Mouse (Mus musculus) heart, embryonic 12.5 days (tissue): ENCODE data around the gene Dmwd. TPM values are rescaled to one million over a fixed set of nuclear protein-coding genes. Genes with fewer than 3 reads are reported as not detected.

Experiments used
- ATAC-seq: fragments of 200-750 bp; cut with Nextera tagmentation; 2 replicates; pipeline ENCODE4 v1.8.0; 2017; ENCODE audit warnings: moderate TSS enrichment, moderate library complexity; ENCODE audit not compliant: insufficient number of reproducible peaks, low FRiP score
- H3K27ac ChIP-seq: fragments of 300-500 bp; sonication (generic); 2 replicates; pipeline ENCODE4 v1.5.1; 2016; ENCODE audit warnings: mild to moderate bottlenecking, moderate library complexity; ENCODE audit not compliant: poor library complexity, severe bottlenecking
- H3K27me3 ChIP-seq: fragments of 300-500 bp; sonication (generic); replicated peaks from 2 replicates; pipeline ENCODE4 v1.6.1; 2016; ENCODE audit warnings: mild to moderate bottlenecking, moderate library complexity
- H3K36me3 ChIP-seq: fragments of 300-500 bp; sonication (generic); 2 replicates; pipeline ENCODE4 v1.6.1; 2016; ENCODE audit warnings: mild to moderate bottlenecking, moderate library complexity
- H3K4me1 ChIP-seq: fragments of 300-500 bp; sonication (generic); replicated peaks from 2 replicates; pipeline ENCODE4 v1.6.1; 2016; ENCODE audit warnings: mild to moderate bottlenecking
- H3K4me2 ChIP-seq: fragments of 300-500 bp; sonication (generic); 2 replicates; pipeline ENCODE4 v1.6.1; 2016; ENCODE audit warnings: mild to moderate bottlenecking, moderate library complexity
- H3K4me3 ChIP-seq: fragments of 300-500 bp; sonication (generic); 2 replicates; pipeline ENCODE4 v1.5.1; 2016; ENCODE audit warnings: mild to moderate bottlenecking
- H3K9ac ChIP-seq: fragments of 300-500 bp; sonication (generic); 2 replicates; pipeline ENCODE4 v1.6.1; 2016; ENCODE audit warnings: mild to moderate bottlenecking, moderate library complexity
- H3K9me3 ChIP-seq: fragments of 300-500 bp; sonication (generic); replicated peaks from 2 replicates; pipeline ENCODE4 v1.6.1; 2016; ENCODE audit warnings: mild to moderate bottlenecking, moderate library complexity
- WGBS: fragments of 180-500 bp; shearing (Covaris S2); methylation state at CpG from one replicate; pipeline ENCODE4 v1.1.7; 2016; 5-methylcytosine and 5-hydroxymethylcytosine counted together
- polyA plus RNA-seq: library from polyadenylated mRNA; unstranded; fragments of >200 nt; fragmentation: Nextera tagmentation; extraction: Ambion mirVana; gene quantifications from 2 replicates; pipeline ENCODE4 v1.2.1, GENCODE M21; 2016

The Dmwd gene
- polyA plus RNA-seq, 1 experiment from 2014 or later, result 15.5 TPM

DNA sequence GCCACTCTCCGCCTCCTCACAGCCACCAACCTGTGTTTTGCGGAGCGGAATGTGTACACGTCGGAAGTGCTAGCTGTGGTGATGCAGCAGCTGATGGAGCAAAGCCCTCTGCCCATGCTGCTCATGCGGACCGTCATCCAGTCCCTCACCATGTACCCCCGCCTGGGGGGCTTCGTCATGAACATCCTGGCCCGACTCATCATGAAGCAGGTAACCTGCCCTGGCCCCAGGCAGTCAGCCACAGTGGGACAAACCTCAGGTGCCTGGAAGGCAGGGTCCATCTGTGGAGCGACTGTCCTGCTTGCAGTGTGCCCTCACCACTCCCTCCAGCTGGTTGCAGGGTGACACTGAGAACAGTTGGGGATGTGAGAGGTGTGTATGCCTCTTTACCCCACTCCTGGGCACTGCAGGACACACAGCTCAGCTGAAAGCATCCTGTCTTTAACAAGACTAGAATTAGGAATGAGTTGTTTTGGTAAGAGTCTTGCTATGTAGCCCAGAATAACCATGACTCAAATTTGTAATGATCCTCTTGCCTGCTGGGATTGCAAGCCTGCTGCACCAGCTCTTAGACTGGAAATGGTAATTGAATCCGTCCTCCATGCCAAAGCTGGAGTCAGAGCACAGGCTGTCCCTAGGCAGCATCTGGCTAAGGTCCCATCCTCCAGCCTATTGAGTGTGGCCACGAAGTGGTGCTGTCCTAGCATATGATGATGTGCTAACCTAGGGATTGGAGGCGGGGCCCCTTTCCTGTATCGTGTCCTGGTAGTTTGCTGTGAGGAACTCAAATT lies 23.5 kb upstream of the Dmwd start:
- H3K27me3 ChIP-seq, result no peaks in the 10 kb centered on the region
- no peak overlapping the region for H3K9ac ChIP-seq
- H3K27ac ChIP-seq, result no peak overlapping the region
- ATAC-seq, result no peak
- H3K4me1 ChIP-seq, result 0 out of 2 replicates have a peak, but pooled peaks cover 8% of the 10 kb centered on the region
- H3K4me3 ChIP-seq, result no peak overlapping the region
- WGBS, result 88% methylated on average over 15 of the region's 15 CpGs
- peaks cover 71% of the 10 kb centered on the region for H3K36me3 ChIP-seq
- peaks cover 7% of the 10 kb centered on the region; the same call in 1 of the 2 replicates for H3K9me3 ChIP-seq
- no peak overlapping the region for H3K4me2 ChIP-seq

DNA sequence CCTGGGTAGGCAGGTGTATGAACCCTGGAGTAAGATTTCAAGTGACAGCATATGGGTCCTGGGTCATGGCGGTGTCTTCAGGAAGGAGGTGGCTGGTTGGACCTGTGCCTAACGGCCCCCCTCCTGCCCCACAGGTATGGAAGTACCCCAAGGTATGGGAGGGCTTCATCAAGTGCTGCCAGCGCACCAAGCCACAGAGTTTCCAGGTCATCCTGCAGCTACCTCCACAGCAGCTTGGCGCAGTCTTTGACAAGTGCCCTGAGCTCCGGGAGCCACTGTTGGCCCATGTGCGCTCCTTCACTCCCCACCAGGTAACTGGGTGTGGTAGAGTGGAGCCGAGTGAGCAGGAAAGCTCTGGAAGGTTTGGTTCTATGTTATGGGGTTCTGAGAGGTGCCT lies 22.9 kb upstream of the Dmwd start:
- Histone ChIP-seq H3K4me3 (no peak overlapping the region), H3K9ac (no peak overlapping the region), H3K4me2 (no peak overlapping the region), H3K36me3 (peaks cover 65% of the 10 kb centered on the region), H3K9me3 (peaks cover 7% of the 10 kb centered on the region; the same call in 1 of the 2 replicates), H3K27me3 (no peaks in the 10 kb centered on the region), H3K4me1 (0 out of 2 replicates have a peak, but pooled peaks cover 8% of the 10 kb centered on the region), H3K27ac (no peak overlapping the region)
- no peak for ATAC-seq
- WGBS, result 92% methylated on average over 7 of the region's 7 CpGs

DNA sequence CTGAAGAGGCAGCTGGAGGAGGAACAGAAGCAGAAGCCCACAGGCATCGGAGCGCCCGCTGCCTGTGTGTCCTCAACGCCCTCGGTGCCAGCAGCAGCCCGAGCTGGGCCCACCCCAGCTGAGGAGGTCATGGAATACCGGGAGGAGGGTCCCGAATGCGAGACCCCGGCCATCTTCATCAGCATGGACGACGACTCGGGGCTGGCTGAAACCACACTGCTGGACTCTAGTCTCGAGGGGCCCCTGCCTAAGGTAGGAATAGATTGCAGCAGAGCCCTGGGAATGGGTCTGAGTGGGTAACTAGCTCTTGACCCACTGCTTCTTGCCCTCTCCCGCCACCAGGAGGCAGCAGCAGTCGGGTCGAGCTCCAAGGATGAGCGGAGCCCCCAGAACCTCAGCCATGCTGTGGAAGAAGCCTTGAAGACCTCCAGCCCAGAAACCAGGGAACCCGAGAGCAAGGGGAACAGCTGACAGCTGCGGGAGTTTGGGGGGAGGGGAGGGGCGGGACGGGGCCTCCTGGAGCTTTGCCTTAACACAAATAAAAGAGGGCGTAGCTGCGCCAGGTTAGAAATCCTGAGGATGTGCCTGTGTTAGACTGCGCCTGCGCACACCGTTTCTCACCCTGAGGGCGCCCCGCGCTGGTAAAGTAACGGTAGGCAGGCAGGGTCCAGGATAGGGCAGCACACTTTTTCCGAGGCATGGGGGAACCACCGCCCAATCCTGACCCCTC lies 21.8 kb upstream of the Dmwd start, which contains the start of gene Rsph6a:
TSS of gene Rsph6a (plus strand) at position 644 of the 730 bp plus-strand sequence.
- Histone ChIP-seq H3K9ac (0 out of 2 replicates have a peak within 1 kb of the TSS, but pooled peaks have one; percentile 27), H3K36me3 (peaks cover 54% of the 10 kb centered on the region), H3K4me1 (0 out of 2 replicates have a peak, but pooled peaks cover 8% of the 10 kb centered on the region), H3K4me3 (peak within 1 kb of the TSS; percentile 14; the same call in 1 of the 2 replicates), H3K9me3 (peaks cover 7% of the 10 kb centered on the region; the same call in 1 of the 2 replicates), H3K4me2 (peak within 1 kb of the TSS; percentile 56), H3K27ac (no peak within 1 kb of the TSS), H3K27me3 (no peaks in the 10 kb centered on the region)
- WGBS, result 36% methylated on average over 33 of the region's 33 CpGs
- no peak for ATAC-seq

DNA sequence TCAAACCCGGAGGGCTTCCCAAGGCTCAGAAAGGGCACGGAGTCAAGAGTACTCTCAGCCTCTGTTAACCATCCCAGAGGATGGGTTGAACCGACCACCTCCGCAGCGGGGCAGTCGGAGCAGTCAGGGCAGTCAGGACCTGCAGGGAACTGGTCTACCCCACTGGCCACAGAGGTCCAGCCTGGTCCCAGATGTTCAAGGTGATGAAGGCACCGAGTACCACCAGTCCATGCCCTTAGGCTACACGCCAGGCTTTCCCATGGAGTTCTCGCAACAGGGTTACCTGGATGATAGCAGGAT lies 21.3 kb upstream of the Dmwd start:
- WGBS, result 72% methylated on average over 9 of the region's 9 CpGs
- Histone ChIP-seq H3K4me2 (peak overlapping the region; percentile 56), H3K27ac (no peak overlapping the region), H3K27me3 (no peaks in the 10 kb centered on the region), H3K9ac (0 out of 2 replicates have a peak overlapping the region, but pooled peaks have one; percentile 27), H3K4me1 (0 out of 2 replicates have a peak, but pooled peaks cover 8% of the 10 kb centered on the region), H3K36me3 (peaks cover 49% of the 10 kb centered on the region), H3K9me3 (peaks cover 7% of the 10 kb centered on the region; the same call in 1 of the 2 replicates), H3K4me3 (peak overlapping the region; percentile 14; the same call in 1 of the 2 replicates)
- ATAC-seq, result no peak

DNA sequence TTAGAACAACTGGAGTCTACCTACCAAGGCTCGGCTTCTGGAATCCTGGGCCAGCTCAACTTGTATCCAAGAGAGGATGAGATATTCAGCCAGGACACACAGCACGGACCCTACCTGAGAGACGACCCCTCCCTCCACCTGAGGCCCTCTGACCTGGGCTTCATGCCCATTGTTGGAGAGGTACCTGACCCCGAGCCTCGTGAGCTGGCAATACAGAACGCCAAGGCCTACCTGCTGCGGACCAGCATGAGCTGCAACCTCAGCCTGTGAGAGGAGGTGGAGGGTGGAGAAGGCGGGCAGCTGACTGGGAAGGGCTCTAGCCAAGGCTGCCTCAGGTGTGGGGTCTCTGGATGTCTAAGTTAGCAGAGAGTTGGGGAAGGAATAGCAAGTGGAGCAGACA lies 20.9 kb upstream of the Dmwd start:
- no peak overlapping the region for H3K9ac ChIP-seq
- no peak for ATAC-seq
- H3K27ac ChIP-seq, result no peak overlapping the region
- H3K4me1 ChIP-seq, result 0 out of 2 replicates have a peak, but pooled peaks cover 8% of the 10 kb centered on the region
- WGBS, result 87% methylated on average over 8 of the region's 8 CpGs
- H3K4me2 ChIP-seq, result no peak overlapping the region
- no peak overlapping the region for H3K4me3 ChIP-seq
- no peaks in the 10 kb centered on the region for H3K27me3 ChIP-seq
- H3K9me3 ChIP-seq, result peaks cover 7% of the 10 kb centered on the region; the same call in 1 of the 2 replicates
- H3K36me3 ChIP-seq, result peaks cover 45% of the 10 kb centered on the region

DNA sequence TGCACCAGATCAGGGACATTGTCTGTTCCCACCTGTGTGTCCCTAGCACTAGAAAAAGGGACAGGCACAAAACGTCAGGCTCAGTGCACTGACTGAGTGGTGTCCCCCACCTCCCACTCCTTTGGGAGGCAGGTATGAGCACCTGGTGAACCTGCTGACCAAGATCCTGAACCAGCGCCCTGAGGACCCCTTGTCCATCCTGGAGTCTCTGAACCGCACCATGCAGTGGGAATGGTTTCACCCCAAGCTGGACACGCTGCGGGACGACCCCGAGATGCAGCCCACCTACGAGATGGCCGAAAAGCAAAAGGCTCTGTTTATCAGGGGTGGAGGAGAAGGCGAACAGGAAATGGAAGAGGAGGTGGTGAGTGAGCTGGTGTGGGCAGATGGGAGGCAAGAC lies 18.6 kb upstream of the Dmwd start:
- 75% methylated on average over 10 of the region's 10 CpGs for WGBS
- Histone ChIP-seq H3K4me3 (no peak overlapping the region), H3K36me3 (peaks cover 24% of the 10 kb centered on the region), H3K27me3 (no peaks in the 10 kb centered on the region), H3K27ac (no peak overlapping the region), H3K4me1 (0 out of 2 replicates have a peak, but pooled peaks cover 8% of the 10 kb centered on the region), H3K9me3 (peaks cover 7% of the 10 kb centered on the region; the same call in 1 of the 2 replicates), H3K4me2 (no peak overlapping the region), H3K9ac (no peak overlapping the region)
- no peak for ATAC-seq

DNA sequence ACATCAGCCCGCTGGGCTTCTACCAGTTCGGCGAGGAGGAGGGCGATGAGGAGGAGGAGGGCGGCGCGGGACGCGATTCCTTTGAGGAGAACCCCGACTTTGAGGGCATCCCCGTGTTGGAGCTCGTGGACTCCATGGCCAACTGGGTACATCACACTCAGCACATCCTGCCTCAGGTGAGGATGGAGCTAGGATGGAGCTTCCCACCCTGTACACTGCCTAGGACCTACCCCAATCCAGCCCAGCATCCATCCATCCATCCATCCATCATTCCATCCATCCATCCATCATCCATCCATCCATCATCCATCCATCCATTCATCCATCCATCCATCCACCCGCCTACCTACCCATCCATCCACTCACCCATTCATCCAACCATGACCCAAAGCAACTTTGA lies 10.1 kb upstream of the Dmwd start:
- 47% methylated on average over 13 of the region's 13 CpGs for WGBS
- H3K4me3 ChIP-seq, result peak overlapping the region; percentile 4; the same call in 1 of the 2 replicates

DNA sequence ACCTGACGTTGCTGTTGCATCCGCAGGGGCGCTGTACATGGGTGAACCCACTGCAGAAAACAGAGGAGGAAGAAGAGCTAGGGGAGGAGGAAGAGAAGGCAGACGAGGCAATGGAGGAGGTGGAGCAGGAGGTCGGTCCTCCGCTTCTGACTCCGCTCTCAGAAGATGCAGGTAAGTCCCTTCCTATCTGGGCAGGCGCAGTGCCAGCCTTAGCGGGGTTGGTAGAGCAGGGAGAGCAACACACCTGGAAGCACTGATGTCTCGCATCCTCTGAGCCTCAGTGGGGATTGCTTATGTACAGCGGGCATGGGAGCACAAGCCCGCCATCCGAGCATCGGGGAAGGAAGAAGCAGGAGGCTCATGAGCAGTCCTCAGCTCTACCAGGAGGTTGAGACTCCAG lies 9.0 kb upstream of the Dmwd start:
- ATAC-seq, result no peak
- Histone ChIP-seq H3K4me3 (no peak overlapping the region), H3K27ac (no peak overlapping the region), H3K9me3 (peaks cover 10% of the 10 kb centered on the region; the same call in 1 of the 2 replicates), H3K4me2 (no peak overlapping the region), H3K9ac (no peak overlapping the region), H3K36me3 (no peaks in the 10 kb centered on the region), H3K27me3 (peaks cover 49% of the 10 kb centered on the region), H3K4me1 (no peaks in the 10 kb centered on the region)
- WGBS, result 42% methylated on average over 14 of the region's 14 CpGs

More for the DNA sequence above, 10.1 kb upstream of the Dmwd start:
- Histone ChIP-seq H3K27me3 (peaks cover 49% of the 10 kb centered on the region), H3K4me1 (no peaks in the 10 kb centered on the region), H3K9me3 (peaks cover 10% of the 10 kb centered on the region; the same call in 1 of the 2 replicates), H3K27ac (no peak overlapping the region), H3K36me3 (no peaks in the 10 kb centered on the region), H3K9ac (0 out of 2 replicates have a peak overlapping the region, but pooled peaks have one; percentile 2), H3K4me2 (no peak overlapping the region)
- ATAC-seq, result no peak

DNA sequence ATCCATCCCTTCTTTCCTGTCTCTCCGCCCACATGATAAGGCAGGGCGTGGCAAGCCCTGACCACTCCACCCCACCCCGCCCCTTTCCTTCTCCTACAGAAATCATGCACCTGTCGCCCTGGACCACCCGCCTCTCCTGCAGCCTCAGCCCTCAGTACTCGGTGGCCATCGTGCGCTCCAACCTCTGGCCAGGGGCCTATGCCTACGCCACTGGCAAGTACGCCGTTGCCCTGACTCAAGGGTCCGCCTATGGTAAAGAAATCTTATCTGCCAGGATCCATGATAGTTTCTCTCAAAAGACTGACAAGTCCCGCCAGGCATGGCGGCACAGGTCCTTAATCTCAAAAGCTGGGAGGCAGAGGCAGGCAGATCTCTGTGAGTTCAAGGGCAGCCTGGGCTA lies 8.1 kb upstream of the Dmwd start:
- Histone ChIP-seq H3K27me3 (peaks cover 49% of the 10 kb centered on the region), H3K9me3 (peaks cover 10% of the 10 kb centered on the region; the same call in 1 of the 2 replicates), H3K36me3 (no peaks in the 10 kb centered on the region), H3K27ac (no peak overlapping the region), H3K9ac (no peak overlapping the region), H3K4me3 (no peak overlapping the region), H3K4me2 (no peak overlapping the region), H3K4me1 (no peaks in the 10 kb centered on the region)
- 46% methylated on average over 14 of the region's 14 CpGs for WGBS
- no peak for ATAC-seq

DNA sequence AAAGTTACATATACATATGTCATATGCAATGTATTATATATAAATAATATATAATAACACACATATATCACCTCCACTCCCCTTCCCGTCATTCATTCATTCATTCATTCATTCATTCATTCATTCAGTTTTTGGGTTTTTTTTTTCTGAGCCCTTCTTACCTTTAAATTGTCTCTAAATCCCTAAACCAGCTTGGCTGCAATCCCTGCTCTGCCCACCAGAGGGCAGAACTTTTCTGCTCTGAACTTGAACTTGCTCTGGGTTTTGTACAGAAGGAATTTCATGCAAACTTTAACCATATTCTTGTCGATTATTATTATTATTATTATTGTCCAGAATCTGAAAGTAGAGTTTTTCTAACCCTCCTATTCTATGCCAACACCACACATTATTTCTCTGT lies 7.3 kb upstream of the Dmwd start:
- peaks cover 10% of the 10 kb centered on the region; the same call in 1 of the 2 replicates for H3K9me3 ChIP-seq
- H3K27me3 ChIP-seq, result peaks cover 47% of the 10 kb centered on the region
- H3K36me3 ChIP-seq, result no peaks in the 10 kb centered on the region
- no peak overlapping the region for H3K4me2 ChIP-seq
- H3K9ac ChIP-seq, result no peak overlapping the region
- no peak overlapping the region for H3K27ac ChIP-seq
- no peak overlapping the region for H3K4me3 ChIP-seq
- no peak for ATAC-seq
- no peaks in the 10 kb centered on the region for H3K4me1 ChIP-seq
- 3% methylated on average over 2 of the region's 2 CpGs for WGBS

DNA sequence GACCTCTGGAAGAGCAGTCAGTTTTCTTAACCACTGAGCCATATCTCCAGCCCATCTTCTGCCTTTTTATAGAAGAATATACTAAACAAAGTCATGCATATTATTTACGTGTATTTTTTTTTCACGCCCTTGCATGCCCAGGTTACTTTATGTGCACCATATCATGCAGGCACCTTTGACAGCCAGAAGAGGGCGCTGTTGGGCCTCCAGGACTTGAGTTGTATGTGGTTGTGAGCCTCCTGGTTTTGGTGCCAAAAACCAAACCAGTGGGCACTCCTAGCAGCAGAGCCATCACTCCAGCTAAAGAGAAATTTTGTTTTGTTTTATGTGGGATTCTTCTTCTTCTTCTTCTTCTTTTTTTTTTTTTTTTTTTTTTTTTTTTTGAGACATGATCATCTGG lies 6.5 kb upstream of the Dmwd start:
- peaks cover 10% of the 10 kb centered on the region; the same call in 1 of the 2 replicates for H3K9me3 ChIP-seq
- H3K27ac ChIP-seq, result no peak overlapping the region
- H3K4me3 ChIP-seq, result no peak overlapping the region
- H3K36me3 ChIP-seq, result no peaks in the 10 kb centered on the region
- H3K4me1 ChIP-seq, result no peaks in the 10 kb centered on the region
- WGBS, result 49% methylated on average over 3 of the region's 3 CpGs
- no peak overlapping the region for H3K4me2 ChIP-seq
- no peak for ATAC-seq
- H3K27me3 ChIP-seq, result peaks cover 39% of the 10 kb centered on the region
- no peak overlapping the region for H3K9ac ChIP-seq
